Mouse (Mus musculus): ENCODE data around the gene Scyl1.

GRCm38 (mm10) chr19:5750951-5751350 is 20.3 kb downstream of the Scyl1 start:
- TF ChIP-seq EP300 (IDR thresholded peaks at IDR 0.05) (no peak), CTCF (IDR thresholded peaks at IDR 0.05) (no peak)
